Mouse (Mus musculus) lung, embryonic 15.5 days (tissue): ENCODE measurements around the gene Arvcf. TPM values are rescaled to one million over a fixed set of nuclear protein-coding genes. Genes with fewer than 3 reads are reported as not detected.

ENCODE experiments used
- ATAC-seq: fragments of 200-750 bp; cut with Nextera tagmentation; 2 replicates; pipeline ENCODE4 v1.8.0; 2017; ENCODE audit warnings: moderate number of reproducible peaks, borderline replicate concordance; ENCODE audit not compliant: low FRiP score, low TSS enrichment; ENCODE audit errors: extremely low read depth
- H3K27ac ChIP-seq: fragments of 300-500 bp; sonication (generic); 2 replicates; pipeline ENCODE4 v1.5.1; 2015; ENCODE audit warnings: moderate library complexity, mild to moderate bottlenecking, inconsistent platforms
- H3K27me3 ChIP-seq: fragments of 300-500 bp; sonication (generic); 2 replicates; pipeline ENCODE4 v1.6.1; 2015; ENCODE audit warnings: inconsistent platforms
- H3K36me3 ChIP-seq: fragments of 300-500 bp; sonication (generic); 2 replicates; pipeline ENCODE4 v1.6.1; 2015; ENCODE audit warnings: inconsistent platforms
- H3K4me1 ChIP-seq: fragments of 300-500 bp; sonication (generic); 2 replicates; pipeline ENCODE4 v1.6.1; 2015; ENCODE audit warnings: inconsistent platforms
- H3K4me2 ChIP-seq: fragments of 300-500 bp; sonication (generic); 2 replicates; pipeline ENCODE4 v1.6.1; 2015; ENCODE audit warnings: inconsistent platforms, mild to moderate bottlenecking, moderate library complexity
- H3K4me3 ChIP-seq: fragments of 300-500 bp; sonication (generic); 2 replicates; pipeline ENCODE4 v1.5.1; 2015; ENCODE audit warnings: mild to moderate bottlenecking, inconsistent platforms
- H3K9ac ChIP-seq: fragments of 300-500 bp; sonication (generic); 2 replicates; pipeline ENCODE4 v1.6.1; 2015; ENCODE audit warnings: inconsistent platforms
- H3K9me3 ChIP-seq: fragments of 300-500 bp; sonication (generic); 2 replicates; pipeline ENCODE4 v1.6.1; 2016; ENCODE audit warnings: inconsistent platforms
- WGBS: fragments of 180-500 bp; shearing (Covaris S2); methylation state at CpG from one replicate; pipeline ENCODE4 v1.1.7; 2015; 5-methylcytosine and 5-hydroxymethylcytosine counted together
- polyA plus RNA-seq: library from polyadenylated mRNA; unstranded; fragments of >200 nt; fragmentation: Nextera tagmentation; extraction: Ambion mirVana; gene quantifications from 2 replicates; pipeline ENCODE4 v1.2.1, GENCODE M21; 2015

The Arvcf gene
- polyA plus RNA-seq, 1 experiment from 2014 or later, result 35.5 TPM

- H3K36me3 ChIP-seq, result no peaks in the 10 kb centered on the region
- 76% methylated on average over 6 of the region's 6 CpGs for WGBS
- no peak for ATAC-seq
Measured at GRCm38 (mm10) chr16:18357977-18358376, 10.0 kb downstream of the Arvcf start.

DNA sequence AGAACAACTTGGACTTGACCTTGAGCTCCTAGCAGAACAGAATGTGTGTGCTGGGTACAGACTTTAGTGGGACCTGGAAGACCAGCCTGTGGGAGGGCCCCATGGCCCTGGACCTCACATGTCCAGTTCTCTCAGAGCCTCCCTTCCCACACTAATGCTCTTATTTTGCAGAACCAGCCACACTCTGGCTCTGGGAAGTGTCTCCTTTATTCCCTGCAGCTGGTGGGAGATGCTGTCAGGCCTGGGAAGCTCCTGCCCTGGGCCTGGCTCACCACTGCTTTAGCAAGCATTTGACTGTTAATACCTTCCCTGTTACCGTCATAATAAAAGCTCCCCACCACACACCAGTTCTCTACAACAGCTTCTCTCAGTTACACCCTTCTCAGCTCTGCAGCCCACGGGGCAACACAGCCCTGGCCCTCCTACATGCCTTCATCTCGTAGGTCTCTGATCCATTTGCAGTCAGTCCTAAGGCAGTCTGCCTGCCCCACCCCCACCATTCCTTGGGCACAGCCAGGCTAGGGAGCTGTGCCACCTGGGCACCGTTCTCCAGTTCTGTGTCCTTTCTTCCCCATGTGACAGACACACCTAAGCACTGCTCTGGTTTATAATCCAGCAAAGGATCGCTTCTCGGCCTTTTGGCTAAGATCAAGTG, 12.3 kb downstream of the Arvcf start:
- H3K9ac ChIP-seq, result no peak overlapping the region
- no peak overlapping the region for H3K27ac ChIP-seq
- no peaks in the 10 kb centered on the region for H3K4me1 ChIP-seq
- no peaks in the 10 kb centered on the region for H3K9me3 ChIP-seq
- no peak overlapping the region for H3K4me2 ChIP-seq
- H3K27me3 ChIP-seq, result no peaks in the 10 kb centered on the region
- WGBS, result 68% methylated on average over 6 of the region's 6 CpGs
- no peak overlapping the region for H3K4me3 ChIP-seq
- H3K36me3 ChIP-seq, result no peaks in the 10 kb centered on the region
- ATAC-seq, result no peak

More at GRCm38 (mm10) chr16:18357977-18358376, 10.0 kb downstream of the Arvcf start:
- Histone ChIP-seq H3K9me3 (no peaks in the 10 kb centered on the region), H3K4me1 (no peaks in the 10 kb centered on the region), H3K4me3 (no peak overlapping the region), H3K4me2 (no peak overlapping the region), H3K9ac (no peak overlapping the region), H3K27ac (no peak overlapping the region), H3K27me3 (no peaks in the 10 kb centered on the region)

- 71% methylated on average over 8 of the region's 8 CpGs for WGBS
- Histone ChIP-seq H3K4me1 (no peaks in the 10 kb centered on the region), H3K27ac (no peak overlapping the region), H3K9ac (no peak overlapping the region), H3K36me3 (no peaks in the 10 kb centered on the region), H3K9me3 (no peaks in the 10 kb centered on the region), H3K4me2 (no peak overlapping the region), H3K4me3 (no peak overlapping the region), H3K27me3 (no peaks in the 10 kb centered on the region)
- no peak for ATAC-seq
Measured at GRCm38 (mm10) chr16:18362948-18363347, 15.0 kb downstream of the Arvcf start.

- Histone ChIP-seq H3K27me3 (no peaks in the 10 kb centered on the region), H3K4me1 (no peaks in the 10 kb centered on the region), H3K4me2 (no peak overlapping the region), H3K9me3 (no peaks in the 10 kb centered on the region), H3K36me3 (no peaks in the 10 kb centered on the region), H3K4me3 (no peak overlapping the region), H3K27ac (no peak overlapping the region), H3K9ac (no peak overlapping the region)
- no peak for ATAC-seq
- WGBS, result 73% methylated on average over 4 of the region's 4 CpGs
Measured at GRCm38 (mm10) chr16:18366849-18367248, 18.9 kb downstream of the Arvcf start.

DNA sequence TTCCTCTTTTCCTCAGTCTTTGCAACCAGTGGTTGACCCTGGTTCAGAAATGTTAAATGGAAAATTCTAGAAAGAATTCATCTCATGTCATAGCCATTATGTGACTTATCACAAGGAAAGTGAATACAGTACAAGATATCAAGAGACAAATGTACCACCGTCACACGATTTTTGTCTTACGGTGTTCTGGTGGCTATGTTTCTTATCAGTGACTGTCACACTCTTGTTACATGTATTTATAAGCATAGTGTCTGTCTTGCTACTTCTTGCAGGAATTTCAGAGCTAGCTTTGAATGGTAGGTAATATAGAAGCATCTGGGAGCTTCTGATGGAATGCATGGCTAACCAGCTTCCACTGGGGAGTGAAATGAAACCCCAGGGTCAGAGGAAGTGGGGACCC, 22.2 kb downstream of the Arvcf start:
- H3K36me3 ChIP-seq, result no peaks in the 10 kb centered on the region
- H3K9me3 ChIP-seq, result no peaks in the 10 kb centered on the region
- 83% methylated on average over 3 of the region's 3 CpGs for WGBS
- H3K9ac ChIP-seq, result no peak overlapping the region
- H3K4me2 ChIP-seq, result no peak overlapping the region
- ATAC-seq, result no peak
- H3K4me3 ChIP-seq, result no peak overlapping the region
- H3K4me1 ChIP-seq, result no peaks in the 10 kb centered on the region
- no peaks in the 10 kb centered on the region for H3K27me3 ChIP-seq
- H3K27ac ChIP-seq, result no peak overlapping the region

DNA sequence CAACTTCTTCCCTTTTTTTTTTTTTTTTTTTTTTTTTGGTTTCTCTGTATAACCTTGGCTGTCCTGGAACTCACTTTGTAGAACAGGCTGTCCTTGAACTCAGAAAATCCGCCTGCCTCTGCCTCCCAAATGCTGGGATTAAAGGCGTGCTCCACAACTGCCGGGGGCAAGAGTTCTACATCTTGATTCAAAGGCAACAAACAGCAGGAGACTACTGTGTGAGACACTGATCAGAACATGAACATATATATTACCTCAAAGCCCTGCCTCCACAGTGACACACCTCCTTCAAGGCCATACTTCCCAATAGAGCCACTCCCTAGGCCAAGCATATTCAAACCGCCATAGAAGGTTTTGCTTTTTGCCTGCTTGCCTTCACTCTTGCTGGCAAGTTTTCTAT, 25.6 kb downstream of the Arvcf start:
- WGBS, result 87% methylated on average over 4 of the region's 4 CpGs
- no peak for ATAC-seq

DNA sequence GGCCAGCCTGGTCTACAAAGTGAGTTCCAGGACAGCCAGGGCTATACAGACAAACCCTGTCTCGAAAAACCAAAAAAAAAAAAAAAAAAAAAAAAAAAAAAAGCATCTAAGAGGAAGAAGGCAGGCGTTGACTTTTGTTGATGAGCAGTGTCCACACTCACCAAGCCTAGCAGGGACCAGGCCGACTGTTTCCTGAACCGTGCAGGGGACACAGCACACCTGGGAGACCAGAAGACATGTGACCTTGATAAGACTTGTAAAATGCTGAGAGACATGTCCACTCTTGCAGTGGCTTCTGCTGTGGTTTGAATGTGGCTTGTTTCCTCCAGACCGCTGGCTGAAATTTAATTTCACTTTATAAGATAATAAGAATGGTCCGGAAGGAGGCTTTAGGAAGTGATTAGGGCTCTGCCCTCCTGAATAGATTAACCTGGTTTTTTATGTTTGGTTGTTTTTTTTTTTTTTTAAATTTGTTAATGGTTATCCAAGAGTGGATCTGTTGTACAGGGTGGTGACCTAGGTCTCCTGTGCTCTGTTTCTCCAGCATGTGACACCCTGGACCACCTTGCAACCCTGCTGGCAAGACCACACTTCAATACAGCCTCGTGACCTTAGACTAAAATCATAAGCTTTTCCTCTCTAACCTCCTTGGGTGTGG, 28.4 kb downstream of the Arvcf start:
- Histone ChIP-seq H3K9me3 (no peaks in the 10 kb centered on the region), H3K4me3 (no peak overlapping the region), H3K36me3 (no peaks in the 10 kb centered on the region), H3K4me2 (no peak overlapping the region), H3K4me1 (peaks cover 5% of the 10 kb centered on the region; the same call in 1 of the 2 replicates), H3K27me3 (no peaks in the 10 kb centered on the region), H3K27ac (no peak overlapping the region), H3K9ac (no peak overlapping the region)
- 71% methylated on average over 6 of the region's 7 CpGs for WGBS
- no peak for ATAC-seq

More for the DNA sequence above, 25.6 kb downstream of the Arvcf start:
- Histone ChIP-seq H3K9me3 (no peaks in the 10 kb centered on the region), H3K4me1 (no peaks in the 10 kb centered on the region), H3K27ac (no peak overlapping the region), H3K4me3 (no peak overlapping the region), H3K36me3 (no peaks in the 10 kb centered on the region), H3K4me2 (no peak overlapping the region), H3K27me3 (no peaks in the 10 kb centered on the region), H3K9ac (no peak overlapping the region)

DNA sequence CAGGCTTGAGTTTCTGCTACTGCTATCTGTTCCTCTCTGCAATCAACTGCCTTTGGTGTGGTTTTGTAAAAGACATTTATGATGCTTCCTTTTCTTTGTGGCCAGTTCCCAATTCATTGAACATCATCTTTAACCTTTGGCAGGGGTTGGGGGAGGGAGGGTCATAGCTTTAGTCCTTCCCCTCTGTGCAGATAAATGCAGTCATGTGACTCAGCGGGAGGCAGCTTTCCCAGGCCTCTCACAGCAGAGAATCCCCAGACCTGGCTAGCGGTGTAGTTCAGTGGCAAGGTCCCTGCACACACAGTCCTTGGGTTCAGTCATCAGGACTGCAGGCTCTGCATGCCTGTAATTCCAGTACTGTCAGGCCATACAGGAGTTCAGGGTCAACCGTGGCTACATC, 29.2 kb downstream of the Arvcf start:
- Histone ChIP-seq H3K4me3 (no peak overlapping the region), H3K27me3 (no peaks in the 10 kb centered on the region), H3K4me1 (peaks cover 12% of the 10 kb centered on the region), H3K4me2 (no peak overlapping the region), H3K9ac (no peak overlapping the region), H3K27ac (no peak overlapping the region), H3K9me3 (no peaks in the 10 kb centered on the region), H3K36me3 (no peaks in the 10 kb centered on the region)
- WGBS, result 41% methylated on average over 3 of the region's 3 CpGs
- ATAC-seq, result no peak

GRCm38 (mm10) chr16:18378489-18378888, 30.5 kb downstream of the Arvcf start:
- Histone ChIP-seq H3K9me3 (no peaks in the 10 kb centered on the region), H3K4me3 (no peak overlapping the region), H3K9ac (no peak overlapping the region), H3K27ac (no peak overlapping the region), H3K36me3 (no peaks in the 10 kb centered on the region), H3K4me2 (no peak overlapping the region), H3K27me3 (no peaks in the 10 kb centered on the region), H3K4me1 (peaks cover 19% of the 10 kb centered on the region)
- no peak for ATAC-seq
- WGBS, result 27% methylated on average over 1 of the region's 1 CpGs

DNA sequence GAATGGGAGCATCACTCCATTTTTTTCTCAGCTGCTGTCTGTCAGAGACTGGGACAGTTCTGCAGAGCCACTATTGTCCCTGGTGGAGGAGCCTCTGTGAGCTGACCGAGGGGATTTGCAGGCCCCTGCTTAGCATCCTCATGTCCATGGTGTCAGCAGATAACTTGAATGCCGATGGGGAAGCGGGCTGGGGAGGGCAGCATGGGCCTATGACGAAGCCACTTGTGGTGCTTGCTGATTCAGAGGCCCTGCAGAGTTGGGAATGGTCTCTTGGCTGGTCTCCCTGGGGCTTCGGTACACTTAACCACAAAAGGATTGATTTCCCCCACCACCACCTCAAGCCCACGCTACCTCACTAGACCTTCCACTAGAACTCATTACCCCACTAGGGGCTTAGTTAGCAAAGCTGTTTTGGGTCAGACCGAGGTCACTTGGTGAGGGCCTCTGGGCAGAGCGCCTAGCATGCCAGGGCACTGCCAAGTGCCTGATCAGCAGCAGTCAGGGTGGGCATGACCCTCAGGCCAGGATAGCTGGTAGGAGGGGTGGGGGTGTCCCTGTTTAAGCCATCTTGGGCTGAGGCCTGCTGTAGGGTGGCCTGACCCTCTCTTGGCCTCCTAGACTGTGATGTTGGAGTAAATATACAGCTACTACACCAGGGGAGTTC, 31.5 kb downstream of the Arvcf start:
- Histone ChIP-seq H3K4me2 (no peak overlapping the region), H3K4me3 (no peak overlapping the region), H3K27ac (no peak overlapping the region), H3K36me3 (no peaks in the 10 kb centered on the region), H3K27me3 (no peaks in the 10 kb centered on the region), H3K9me3 (no peaks in the 10 kb centered on the region), H3K9ac (no peak overlapping the region), H3K4me1 (peaks cover 24% of the 10 kb centered on the region)
- no peak for ATAC-seq
- 77% methylated on average over 8 of the region's 8 CpGs for WGBS

- Histone ChIP-seq H3K27me3 (no peaks in the 10 kb centered on the region), H3K4me1 (peaks cover 24% of the 10 kb centered on the region), H3K9me3 (no peaks in the 10 kb centered on the region), H3K27ac (no peak overlapping the region), H3K36me3 (no peaks in the 10 kb centered on the region), H3K4me3 (no peak overlapping the region), H3K4me2 (no peak overlapping the region), H3K9ac (no peak overlapping the region)
- WGBS, result 47% methylated on average over 6 of the region's 6 CpGs
- ATAC-seq, result no peak
Measured at GRCm38 (mm10) chr16:18380495-18381063, 32.6 kb downstream of the Arvcf start.
